15 mouse cellular contexts compared by ENCODE assay signal in the genomic region with DNA sequence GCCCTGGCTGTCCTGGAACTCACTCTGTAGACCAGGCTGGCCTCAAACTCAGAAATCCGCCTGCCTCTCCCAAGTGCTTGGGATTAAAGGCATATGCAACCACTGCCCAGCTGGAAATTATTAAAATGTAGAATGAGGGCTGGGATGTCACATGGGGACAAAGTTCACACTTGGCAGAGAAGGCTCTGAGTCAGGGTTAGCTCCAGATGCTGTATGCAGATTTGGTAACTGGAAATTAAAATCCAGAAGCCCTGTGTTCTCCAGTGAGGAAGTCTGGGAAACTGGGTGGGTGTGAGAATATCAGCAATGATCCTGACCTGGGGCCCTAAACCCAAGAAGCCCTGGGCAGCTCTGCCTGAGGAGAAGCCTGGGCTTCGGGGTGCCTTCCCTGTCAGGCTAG. TPM values are rescaled to one million over a fixed set of nuclear protein-coding genes. Genes with fewer than 3 reads are reported as not detected.
A peak's percentile ranks its signal among the peaks of the same experiment; 100 is the strongest.
DNase-seq lines count a peak whose midpoint lies in the region; ATAC-seq and TF ChIP-seq lines count a peak whose summit lies in the region.
"Had no signal": no experiment of that assay in that cellular context is flagged by ENCODE, and none has a peak within 500 bp of the region (broad histone marks: within the 10 kb centered on the region; RNA-seq: fewer than 3 reads in every experiment).

No protein-coding gene starts in this region.

- H3K27ac ChIP-seq in kidney, adult 2 months (ENCODE audit: insufficient read depth, low read depth, low read length), result no peak overlapping the region
- H3K27ac ChIP-seq in spleen, adult 2 months (ENCODE audit: insufficient read depth, low read length), result 0 out of 2 replicates have a peak overlapping the region, but pooled peaks have one; percentile 21
- no peak overlapping the region for H3K27ac ChIP-seq in intestine, postnatal 0 days (ENCODE audit: low read depth, low read length)
- H3K27ac ChIP-seq: midbrain, embryonic 12.5 days had no signal

- no peak for ATAC-seq in intestine, postnatal 0 days
- ATAC-seq: hindbrain, embryonic 16.5 days had no signal

- TF ChIP-seq POLR2A in kidney, adult 2 months (IDR thresholded peaks at IDR 0.05; ENCODE audit: low read depth, low read length), result no peak
- no peak for TF ChIP-seq POLR2A in spleen, adult 2 months (IDR thresholded peaks at IDR 0.05; ENCODE audit: low read depth, low read length)

- peak overlapping the region; percentile 34 for H3K4me3 ChIP-seq in kidney, adult 2 months (ENCODE audit: insufficient read depth, low read depth, low read length)
- H3K4me3 ChIP-seq in spleen, adult 2 months (ENCODE audit: extremely low read depth, insufficient read depth, insufficient read length), result peak overlapping the region; percentile 7; the same call in 1 of the 2 replicates
- H3K4me3 ChIP-seq in intestine, postnatal 0 days (ENCODE audit: low read depth, low read length), result no peak overlapping the region
- H3K4me3 ChIP-seq: erythroblast, embryonic 14.5 days; midbrain, embryonic 12.5 days had no signal

- no peak overlapping the region for H3K9ac ChIP-seq in intestine, postnatal 0 days (ENCODE audit: low read depth, low read length)
- H3K9ac ChIP-seq: midbrain, embryonic 12.5 days had no signal

- 0 out of 2 replicates have a peak, but pooled peaks cover 3% of the 10 kb centered on the region for H3K4me1 ChIP-seq in kidney, adult 2 months (ENCODE audit: control insufficient read depth, insufficient read depth, low read length)
- no peaks in the 10 kb centered on the region; the same call in 1 of the 2 replicates for H3K4me1 ChIP-seq in spleen, adult 2 months (ENCODE audit: control insufficient read depth, insufficient read depth, insufficient read length)
- no peaks in the 10 kb centered on the region for H3K4me1 ChIP-seq in intestine, postnatal 0 days (replicated peaks; ENCODE audit: control insufficient read depth, insufficient read depth, low read length)

- no peak for DNase-seq in kidney, adult 2 months
- no peak for DNase-seq in kidney, adult 8-10 months
- no peak for DNase-seq in spleen, adult 2 months (ENCODE audit: low read depth in 1 of 2, low spot score in 2 of 2)
- no peak for DNase-seq in spleen, adult 12 weeks (ENCODE audit: low spot score)
- DNase-seq in left cerebral cortex, postnatal 14 days (ENCODE audit: low spot score in 2 of 2), result no peak
- no peak for DNase-seq in left cerebral cortex, postnatal 25 days (ENCODE audit: low spot score in 2 of 2)
- DNase-seq: gastrocnemius, postnatal 10 days; right cerebral cortex, adult 18-20 months had no signal

- no peaks in the 10 kb centered on the region for H3K27me3 ChIP-seq in kidney, adult 2 months (replicated peaks; ENCODE audit: control insufficient read depth, insufficient read depth, low read length)
- H3K27me3 ChIP-seq in spleen, adult 2 months (ENCODE audit: control insufficient read depth, insufficient read depth, low read length), result no peaks in the 10 kb centered on the region
- H3K27me3 ChIP-seq in intestine, postnatal 0 days (replicated peaks; ENCODE audit: control insufficient read depth, insufficient read depth, low read length), result peaks cover 33% of the 10 kb centered on the region

- intact Hi-C loops in left cerebral cortex, postnatal 14 days (cut with DNase I), result no loop called here
- intact Hi-C loops in left cerebral cortex, postnatal 25 days (cut with DNase I), result no loop called here

- H3K4me2 ChIP-seq in intestine, postnatal 0 days (replicated peaks; ENCODE audit: low read depth), result peak overlapping the region; percentile 21; the same call in 1 of the 2 replicates
- H3K4me2 ChIP-seq: midbrain, embryonic 12.5 days had no signal

- TF ChIP-seq CTCF in kidney, adult 2 months (conservative IDR thresholded peaks at IDR 0.05; ENCODE audit: insufficient read depth, insufficient read length, low read depth, low read length), result no peak
- TF ChIP-seq CTCF in spleen, adult 2 months (IDR thresholded peaks at IDR 0.05; ENCODE audit: extremely low read depth, insufficient read depth, insufficient read length, insufficient replicate concordance), result no peak
- TF ChIP-seq CTCF in intestine, postnatal 0 days (IDR thresholded peaks at IDR 0.05; ENCODE audit: low read depth), result no peak

- 56% methylated on average over 2 of the region's 2 CpGs for WGBS in kidney, adult 2 months
- WGBS in spleen, adult 2 months, result 73% methylated on average over 2 of the region's 2 CpGs
- WGBS in intestine, postnatal 0 days, result 62% methylated on average over 2 of the region's 2 CpGs

- H3K9me3 ChIP-seq in intestine, postnatal 0 days (ENCODE audit: control insufficient read depth), result no peaks in the 10 kb centered on the region
- H3K9me3 ChIP-seq: midbrain, embryonic 12.5 days had no signal

- no peaks in the 10 kb centered on the region for H3K36me3 ChIP-seq in kidney, adult 2 months (ENCODE audit: control insufficient read depth, insufficient read depth, low read length)
- H3K36me3 ChIP-seq in spleen, adult 2 months (ENCODE audit: control insufficient read depth, insufficient read depth, low read length), result no peaks in the 10 kb centered on the region
- no peaks in the 10 kb centered on the region for H3K36me3 ChIP-seq in intestine, postnatal 0 days (ENCODE audit: control insufficient read depth, insufficient read depth)
- H3K36me3 ChIP-seq: midbrain, embryonic 12.5 days had no signal

RNA-seq across cellular contexts. Expression of a gene that starts 2.2 kb away (rescaled TPM):
- 502 and 542 TPM in 2 replicates for polyA plus RNA-seq in kidney, adult 2 months (2012; rRNA removed)
- polyA plus RNA-seq in spleen, adult 2 months (2012; rRNA removed), result 383 and 496 TPM in 2 replicates
- 109 and 111 TPM in 2 replicates for polyA plus RNA-seq in intestine, postnatal 0 days (2015; fragmentation: Nextera tagmentation; extraction: Ambion mirVana)
- total RNA-seq in left cerebral cortex, postnatal 14 days (2021), result 1 to 10 TPM; 6.6 to 7.6 TPM
- 1 to 10 TPM; 5.7 to 6.6 TPM for total RNA-seq in left cerebral cortex, postnatal 25 days (2021)

RNA-seq across cellular contexts. Expression of a gene that starts 16.2 kb away (rescaled TPM):
- 0.09 TPM in 1 of 2 replicates, not detected in the other for polyA plus RNA-seq in kidney, adult 2 months (2012; rRNA removed)
- 0.08 and 0.11 TPM in 2 replicates for polyA plus RNA-seq in spleen, adult 2 months (2012; rRNA removed)
- polyA plus RNA-seq in intestine, postnatal 0 days (2015; fragmentation: Nextera tagmentation; extraction: Ambion mirVana), result 0.08 TPM in 1 of 2 replicates, not detected in the other
- total RNA-seq in left cerebral cortex, postnatal 14 days (2021), result not detected
- total RNA-seq in left cerebral cortex, postnatal 25 days (2021), result not detected
- total RNA-seq: liver, adult 2 months had no signal
- polyA plus RNA-seq: cortical plate, adult 2 months; erythroblast, embryonic 14.5 days; liver, adult 2 months; neural tube, embryonic 14.5 days had no signal

RNA-seq across cellular contexts. Expression of a gene that starts 21.4 kb away (rescaled TPM):
- polyA plus RNA-seq in kidney, adult 2 months (2012; rRNA removed), result 20.2 and 25.0 TPM in 2 replicates
- polyA plus RNA-seq in spleen, adult 2 months (2012; rRNA removed), result 26.3 and 33.3 TPM in 2 replicates
- polyA plus RNA-seq in intestine, postnatal 0 days (2015; fragmentation: Nextera tagmentation; extraction: Ambion mirVana), result 6.3 and 6.6 TPM in 2 replicates
- 10 to 100 TPM; 29.8 to 30.8 TPM for total RNA-seq in left cerebral cortex, postnatal 14 days (2021)
- 10 to 100 TPM; 28.6 to 33.2 TPM for total RNA-seq in left cerebral cortex, postnatal 25 days (2021)

RNA-seq across cellular contexts. Expression of a gene that starts 23.6 kb away (rescaled TPM):
- polyA plus RNA-seq in kidney, adult 2 months (2012; rRNA removed), result 12.6 and 15.2 TPM in 2 replicates
- 15.1 and 20.2 TPM in 2 replicates for polyA plus RNA-seq in spleen, adult 2 months (2012; rRNA removed)
- polyA plus RNA-seq in intestine, postnatal 0 days (2015; fragmentation: Nextera tagmentation; extraction: Ambion mirVana), result 0.54 and 0.74 TPM in 2 replicates
- 10 to 100 TPM; 68.7 to 74.9 TPM for total RNA-seq in left cerebral cortex, postnatal 14 days (2021)
- total RNA-seq in left cerebral cortex, postnatal 25 days (2021), result 10 to 100 TPM; 59.9 to 60.9 TPM

RNA-seq across cellular contexts. Expression of a gene that starts 27.9 kb away (rescaled TPM):
- 167 and 184 TPM in 2 replicates for polyA plus RNA-seq in kidney, adult 2 months (2012; rRNA removed)
- 371 and 457 TPM in 2 replicates for polyA plus RNA-seq in spleen, adult 2 months (2012; rRNA removed)
- 85.5 and 91.5 TPM in 2 replicates for polyA plus RNA-seq in intestine, postnatal 0 days (2015; fragmentation: Nextera tagmentation; extraction: Ambion mirVana)
- total RNA-seq in left cerebral cortex, postnatal 14 days (2021), result 1 to 10 TPM; 2.8 to 4.2 TPM
- total RNA-seq in left cerebral cortex, postnatal 25 days (2021), result 1 to 10 TPM; 2.3 to 4.3 TPM
